Mouse (Mus musculus): ENCODE measurements at regions not wholly inside any gene's neighbourhood (a gene's known extent, or its start where the extent isn't known, plus 50 kb on each side); places are given as distances from the start of the nearest gene placed in this dataset.

- no peak for DNase-seq (ENCODE audit: low spot score in 2 of 2)
Measured at GRCm38 (mm10) chr9:60931290-60931689, 136.9 kb downstream of the Uaca start.

GRCm38 (mm10) chr9:60936937-60937336, 142.6 kb downstream of the Uaca start:
- no peak for DNase-seq (ENCODE audit: low spot score in 2 of 2)

- DNase-seq (ENCODE audit: low spot score in 2 of 2), result peak; percentile 44 to 74
Measured at GRCm38 (mm10) chr9:60939858-60940804, 145.8 kb downstream of the Uaca start.

- no peak for DNase-seq (ENCODE audit: low spot score in 2 of 2)
Measured at GRCm38 (mm10) chr9:60947363-60947762, 153.0 kb downstream of the Uaca start.

- DNase-seq (ENCODE audit: low spot score in 2 of 2), result no peak
Measured at GRCm38 (mm10) chr9:60948531-60949070, 154.3 kb downstream of the Uaca start.

- DNase-seq (ENCODE audit: low spot score in 2 of 2), result no peak
Measured at GRCm38 (mm10) chr9:60950161-60950560, 155.8 kb downstream of the Uaca start.

- no peak for DNase-seq (ENCODE audit: low spot score in 2 of 2)
Measured at GRCm38 (mm10) chr9:60951071-60951561, 156.8 kb downstream of the Uaca start.

- no peak for DNase-seq (ENCODE audit: low spot score in 2 of 2)
Measured at GRCm38 (mm10) chr9:60957438-60957837, 163.1 kb downstream of the Uaca start.

- DNase-seq (ENCODE audit: low spot score in 2 of 2), result no peak
Measured at GRCm38 (mm10) chr9:60959537-60959936, 165.2 kb downstream of the Uaca start.

- no peak for DNase-seq (ENCODE audit: low spot score in 2 of 2)
Measured at GRCm38 (mm10) chr9:60962086-60962485, 167.7 kb downstream of the Uaca start.

- no peak for DNase-seq (ENCODE audit: low spot score in 2 of 2)
Measured at GRCm38 (mm10) chr9:60965641-60966040, 171.3 kb downstream of the Uaca start.

GRCm38 (mm10) chr9:60968281-60969031, 174.1 kb downstream of the Uaca start:
- no peak for DNase-seq (ENCODE audit: low spot score in 2 of 2)

- no peak for DNase-seq (ENCODE audit: low spot score in 2 of 2)
Measured at GRCm38 (mm10) chr9:60972201-60972910, 178.0 kb downstream of the Uaca start.

- DNase-seq (ENCODE audit: low spot score in 2 of 2), result no peak
Measured at GRCm38 (mm10) chr9:60974546-60974945, 180.2 kb downstream of the Uaca start.

GRCm38 (mm10) chr9:60982383-60983085, 188.2 kb downstream of the Uaca start:
- DNase-seq (ENCODE audit: low spot score in 2 of 2), result no peak

GRCm38 (mm10) chr9:60983246-60983645, 188.9 kb downstream of the Uaca start:
- no peak for DNase-seq (ENCODE audit: low spot score in 2 of 2)

GRCm38 (mm10) chr9:60988113-60988512, 193.8 kb downstream of the Uaca start:
- no peak for DNase-seq (ENCODE audit: low spot score in 2 of 2)

- DNase-seq (ENCODE audit: low spot score in 2 of 2), result no peak
Measured at GRCm38 (mm10) chr9:60989670-60990391, 195.5 kb downstream of the Uaca start.

- no peak for DNase-seq (ENCODE audit: low spot score in 2 of 2)
Measured at GRCm38 (mm10) chr9:60991509-60991908, 197.2 kb downstream of the Uaca start.

GRCm38 (mm10) chr9:60993661-60994060, 199.3 kb downstream of the Uaca start:
- no peak for DNase-seq (ENCODE audit: low spot score in 2 of 2)
